Mouse (Mus musculus): ENCODE results near the gene Klhl10. TPM values are rescaled to one million over a fixed set of nuclear protein-coding genes. Genes with fewer than 3 reads are reported as not detected.

Gene Klhl10
- total and polyA plus RNA-seq, 3 experiments: 0.65 to 0.81 TPM; not detected in 1

GRCm38 (mm10) chr11:100397600-100398389 lies 43.9 kb upstream of the Klhl10 start, which contains the start of gene Jup (continued):
- TF ChIP-seq POLR2AphosphoS5 (IDR thresholded peaks at IDR 0.05; ENCODE audit: borderline replicate concordance, low read depth, low read length) (no peak), NRF1 (IDR thresholded peaks at IDR 0.05; ENCODE audit: insufficient read depth, low read depth, low read length, poor library complexity, severe bottlenecking) (0 out of 2 replicates have a peak, but pooled peaks have one; percentile 6), CTCF (IDR thresholded peaks at IDR 0.05 in 2 of 3, conservative IDR thresholded peaks at IDR 0.05 in 1 of 3; ENCODE audit: control insufficient read depth in 1 of 3, insufficient read depth in 1 of 3, low read depth in 2 of 3, low read length in 3 of 3, poor library complexity in 1 of 3, severe bottlenecking in 1 of 3) (0 out of 6 replicates have a peak, but pooled peaks of 1 of the 3 experiments have one; percentile 2)

- no peak for DNase-seq (ENCODE audit: low read depth, low spot score)
- H3K27me3 ChIP-seq (ENCODE audit: control insufficient read depth in 1 of 2, insufficient read depth in 2 of 2, low read length in 2 of 2): no peaks in the 10 kb centered on the region
- TF ChIP-seq GATA1 (IDR thresholded peaks at IDR 0.05; ENCODE audit: low read depth, low read length): no peak
- no peak for TF ChIP-seq MAX (IDR thresholded peaks at IDR 0.05; ENCODE audit: low read length)
- no peak for TF ChIP-seq CTCF (IDR thresholded peaks at IDR 0.05 in 2 of 3, conservative IDR thresholded peaks at IDR 0.05 in 1 of 3; ENCODE audit: control insufficient read depth in 1 of 3, insufficient read depth in 1 of 3, low read depth in 2 of 3, low read length in 3 of 3, poor library complexity in 1 of 3, severe bottlenecking in 1 of 3)
- no peak for TF ChIP-seq TAL1 (IDR thresholded peaks at IDR 0.05; ENCODE audit: low read length)
- no peak for TF ChIP-seq POLR2AphosphoS5 (IDR thresholded peaks at IDR 0.05; ENCODE audit: borderline replicate concordance, low read depth, low read length)
- TF ChIP-seq EP300 (IDR thresholded peaks at IDR 0.05; ENCODE audit: low read depth in 1 of 2, low read length in 2 of 2): no peak
- no peak for TF ChIP-seq RAD21 (IDR thresholded peaks at IDR 0.05; ENCODE audit: low read depth, low read length)
- no peak for TF ChIP-seq MXI1 (IDR thresholded peaks at IDR 0.05; ENCODE audit: low read depth, low read length)
- no peak for TF ChIP-seq TCF12 (IDR thresholded peaks at IDR 0.05; ENCODE audit: low read depth, low read length)
- no peak overlapping the region for H3K27ac ChIP-seq (ENCODE audit: control insufficient read depth, low read depth, low read length)
- H3K9ac ChIP-seq (ENCODE audit: control insufficient read depth, low read depth, low read length, poor library complexity, severe bottlenecking): no peak overlapping the region
- H3K79me2 ChIP-seq (ENCODE audit: control insufficient read depth, insufficient read depth, low read length, poor library complexity): no peaks in the 10 kb centered on the region
- H3K4me3 ChIP-seq (ENCODE audit: control insufficient read depth in 1 of 2, insufficient read depth in 1 of 2, low read depth in 2 of 2, low read length in 2 of 2): no peak overlapping the region
- no peaks in the 10 kb centered on the region for H3K9me3 ChIP-seq (replicated peaks; ENCODE audit: insufficient read depth, low read length)
- peaks cover 0 to 39% of the 10 kb centered on the region in 2 experiments; a peak in 2 of 4 replicates for H3K36me3 ChIP-seq (ENCODE audit: control insufficient read depth in 1 of 2, insufficient read depth in 2 of 2, low read length in 2 of 2)
- peaks cover 20 to 78% of the 10 kb centered on the region in 2 experiments for H3K4me1 ChIP-seq (ENCODE audit: control insufficient read depth in 1 of 2, insufficient read depth in 2 of 2, low read length in 2 of 2)
These were observed 43.2 kb upstream of the Klhl10 start for GRCm38 (mm10) chr11:100398517-100398916.

GRCm38 (mm10) chr11:100399320-100399719 lies 42.4 kb upstream of the Klhl10 start:
- DNase-seq (ENCODE audit: low read depth, low spot score): peak; percentile 84
- Histone ChIP-seq H3K27me3 (ENCODE audit: control insufficient read depth in 1 of 2, insufficient read depth in 2 of 2, low read length in 2 of 2) (no peaks in the 10 kb centered on the region), H3K79me2 (ENCODE audit: control insufficient read depth, insufficient read depth, low read length, poor library complexity) (no peaks in the 10 kb centered on the region), H3K9me3 (replicated peaks; ENCODE audit: insufficient read depth, low read length) (no peaks in the 10 kb centered on the region), H3K9ac (ENCODE audit: control insufficient read depth, low read depth, low read length, poor library complexity, severe bottlenecking) (peak overlapping the region; percentile 50), H3K27ac (ENCODE audit: control insufficient read depth, low read depth, low read length) (peak overlapping the region; percentile 11; the same call in 1 of the 2 replicates), H3K36me3 (ENCODE audit: control insufficient read depth in 1 of 2, insufficient read depth in 2 of 2, low read length in 2 of 2) (peaks cover 0 to 39% of the 10 kb centered on the region in 2 experiments; a peak in 2 of 4 replicates), H3K4me1 (ENCODE audit: control insufficient read depth in 1 of 2, insufficient read depth in 2 of 2, low read length in 2 of 2) (peaks cover 20 to 72% of the 10 kb centered on the region in 2 experiments), H3K4me3 (ENCODE audit: control insufficient read depth in 1 of 2, insufficient read depth in 1 of 2, low read depth in 2 of 2, low read length in 2 of 2) (peak overlapping the region in 1 of 2 experiments; percentile 36; a peak in 2 of 4 replicates)
- TF ChIP-seq HCFC1 (IDR thresholded peaks at IDR 0.05; ENCODE audit: low read depth, low read length): peak; percentile 64
- TF ChIP-seq EP300 (IDR thresholded peaks at IDR 0.05; ENCODE audit: low read depth in 1 of 2, low read length in 2 of 2): 0 out of 4 replicates have a peak, but pooled peaks of 1 of the 2 experiments have one; percentile 13
- TF ChIP-seq POLR2A (IDR thresholded peaks at IDR 0.05; ENCODE audit: control insufficient read depth in 1 of 2, insufficient read depth in 1 of 2, low read depth in 1 of 2, low read length in 2 of 2, poor library complexity in 1 of 2): 0 out of 4 replicates have a peak, but pooled peaks of 1 of the 2 experiments have one; percentile 32
- TF ChIP-seq SIN3A (IDR thresholded peaks at IDR 0.05; ENCODE audit: low read length): peak; percentile 61; the same call in 1 of the 2 replicates
- no peak for TF ChIP-seq RAD21 (IDR thresholded peaks at IDR 0.05; ENCODE audit: low read depth, low read length)
- TF ChIP-seq NELFE (IDR thresholded peaks at IDR 0.05; ENCODE audit: low read depth, low read length): no peak
- peak; percentile 56 for TF ChIP-seq ETS1 (IDR thresholded peaks at IDR 0.05; ENCODE audit: low read depth, low read length)
- TF ChIP-seq ELF1 (IDR thresholded peaks at IDR 0.05; ENCODE audit: low read depth, low read length): peak; percentile 74; the same call in 1 of the 2 replicates
